Mouse (Mus musculus) embryonic facial prominence, embryonic 11.5 days (tissue): ENCODE results near the gene Fdps. TPM values are rescaled to one million over a fixed set of nuclear protein-coding genes. Genes with fewer than 3 reads are reported as not detected.

Source experiments
- ATAC-seq: fragments of 200-750 bp; cut with Nextera tagmentation; replicated peaks from 2 replicates; pipeline ENCODE4 v1.8.0; 2017; ENCODE audit warnings: low read depth; ENCODE audit not compliant: insufficient number of reproducible peaks, low FRiP score, low TSS enrichment
- DNase-seq: peaks from one replicate; pipeline ENCODE4 v3.0.0-alpha.2; 2015; ENCODE audit warnings: low spot score
- H3K27ac ChIP-seq: fragments of 300-500 bp; sonication (generic); replicated peaks from 2 replicates; pipeline ENCODE4 v1.5.1; 2014; ENCODE audit warnings: mild to moderate bottlenecking, low read depth, low read length, control low read depth
- H3K27me3 ChIP-seq: fragments of 300-500 bp; sonication (generic); 2 replicates; pipeline ENCODE4 v1.6.1; 2014; ENCODE audit warnings: mild to moderate bottlenecking, low read length, moderate library complexity, mixed read lengths; ENCODE audit not compliant: control insufficient read depth, insufficient read depth
- H3K36me3 ChIP-seq: fragments of 300-500 bp; sonication (generic); replicated peaks from 2 replicates; pipeline ENCODE4 v1.6.1; 2014; ENCODE audit warnings: low read depth, mild to moderate bottlenecking, low read length, moderate library complexity, mixed read lengths; ENCODE audit not compliant: control insufficient read depth, insufficient read depth
- H3K4me1 ChIP-seq: fragments of 300-500 bp; sonication (generic); 2 replicates; pipeline ENCODE4 v1.6.1; 2014; ENCODE audit warnings: low read length, mixed read lengths; ENCODE audit not compliant: control insufficient read depth, insufficient read depth
- H3K4me2 ChIP-seq: fragments of 300-500 bp; sonication (generic); 2 replicates; pipeline ENCODE4 v1.6.1; 2014; ENCODE audit warnings: low read depth, mild to moderate bottlenecking, control low read depth, low read length, moderate library complexity
- H3K4me3 ChIP-seq: fragments of 300-500 bp; sonication (generic); 2 replicates; pipeline ENCODE4 v1.5.1; 2014; ENCODE audit warnings: low read depth, low read length, control low read depth
- H3K9ac ChIP-seq: fragments of 300-500 bp; sonication (generic); replicated peaks from 2 replicates; pipeline ENCODE4 v1.6.1; 2014; ENCODE audit warnings: mild to moderate bottlenecking, control low read depth, low read length
- H3K9me3 ChIP-seq: fragments of 300-500 bp; sonication (generic); replicated peaks from 2 replicates; pipeline ENCODE4 v1.6.1; 2016; ENCODE audit warnings: mild to moderate bottlenecking, low read length, inconsistent platforms, mixed read lengths; ENCODE audit not compliant: control insufficient read depth
- WGBS: fragments of 180-500 bp; shearing (Covaris S2); extraction: QIAGEN DNeasy Blood & Tissue Kit; methylation state at CpG from one replicate; pipeline ENCODE4 v1.1.7; 2014; 5-methylcytosine and 5-hydroxymethylcytosine counted together
- polyA plus RNA-seq: library from polyadenylated mRNA; unstranded; fragments of >200 nt; fragmentation: Nextera tagmentation; extraction: Ambion mirVana; gene quantifications from 2 replicates; pipeline ENCODE4 v1.2.1, GENCODE M21; 2014

Gene Fdps
- polyA plus RNA-seq, 1 experiment from 2014 or later = 299 TPM

GRCm38 (mm10) chr3:89058783-89059182 is 43.0 kb downstream of the Fdps start:
- DNase-seq (peak; percentile 34), ATAC-seq (no peak)
- Histone ChIP-seq H3K4me3 (no peak overlapping the region), H3K27me3 (no peaks in the 10 kb centered on the region), H3K4me1 (no peaks in the 10 kb centered on the region), H3K27ac (no peak overlapping the region), H3K9ac (no peak overlapping the region), H3K4me2 (no peak overlapping the region), H3K9me3 (no peaks in the 10 kb centered on the region), H3K36me3 (peaks cover 17% of the 10 kb centered on the region)
- 85% methylated on average over 3 of the region's 3 CpGs for WGBS

GRCm38 (mm10) chr3:89058361-89058760 is 43.4 kb downstream of the Fdps start:
- 92% methylated on average over 9 of the region's 9 CpGs for WGBS
- no peak overlapping the region for H3K27ac ChIP-seq
- ATAC-seq (no peak), DNase-seq (no peak)
- H3K4me3 ChIP-seq = no peak overlapping the region
- H3K4me2 ChIP-seq = no peak overlapping the region
- H3K27me3 ChIP-seq = no peaks in the 10 kb centered on the region
- no peaks in the 10 kb centered on the region for H3K9me3 ChIP-seq
- H3K36me3 ChIP-seq = peaks cover 13% of the 10 kb centered on the region
- H3K4me1 ChIP-seq = no peaks in the 10 kb centered on the region
- H3K9ac ChIP-seq = no peak overlapping the region

Other genes with a start within 250 kb of the Fdps start
- gene Msto1, start 188.0 kb downstream of the Fdps start, polyA plus RNA-seq = 49.2 and 53.8 TPM in 2 replicates
- 14.1 and 15.2 TPM in 2 replicates for gene Ash1l, start 151.3 kb downstream of the Fdps start, polyA plus RNA-seq
- gene Dap3, start 150.8 kb downstream of the Fdps start, polyA plus RNA-seq = 171 and 173 TPM in 2 replicates
- gene Rusc1, start 8.6 kb downstream of the Fdps start, polyA plus RNA-seq = 14.4 and 18.0 TPM in 2 replicates
- gene Gm43738, start 860 bp downstream of the Fdps start, polyA plus RNA-seq = not detected in 2 replicates
- gene Pklr, start 34.2 kb upstream of the Fdps start, polyA plus RNA-seq = 1.5 and 2.0 TPM in 2 replicates
- 1.2 and 2.4 TPM in 2 replicates for gene Hcn3, start 58.2 kb upstream of the Fdps start, polyA plus RNA-seq
- gene Clk2, start 62.8 kb upstream of the Fdps start, polyA plus RNA-seq = 28.2 and 28.5 TPM in 2 replicates
- 80.5 and 91.1 TPM in 2 replicates for gene Scamp3, start 75.5 kb upstream of the Fdps start, polyA plus RNA-seq
- gene Fam189b, start 81.2 kb upstream of the Fdps start, polyA plus RNA-seq = 15.3 and 19.4 TPM in 2 replicates
- 34.6 TPM in 2 replicates for gene Gba, start 101.0 kb upstream of the Fdps start, polyA plus RNA-seq
- 24.4 and 26.0 TPM in 2 replicates for gene Thbs3, start 113.2 kb upstream of the Fdps start, polyA plus RNA-seq
- gene Mtx1, start 125.1 kb upstream of the Fdps start, polyA plus RNA-seq = 208 and 225 TPM in 2 replicates
- 0.90 and 1.3 TPM in 2 replicates for gene Muc1, start 127.1 kb upstream of the Fdps start, polyA plus RNA-seq
- gene Krtcap2, start 144.0 kb upstream of the Fdps start, polyA plus RNA-seq = 287 and 288 TPM in 2 replicates
- 3.0 and 4.5 TPM in 2 replicates for gene Trim46, start 144.3 kb upstream of the Fdps start, polyA plus RNA-seq
- gene Dpm3, start 157.4 kb upstream of the Fdps start, polyA plus RNA-seq = 82.4 and 87.9 TPM in 2 replicates
- 39.8 and 45.7 TPM in 2 replicates for gene Slc50a1, start 168.6 kb upstream of the Fdps start, polyA plus RNA-seq
- 26.9 and 30.2 TPM in 2 replicates for gene Efna1, start 179.2 kb upstream of the Fdps start, polyA plus RNA-seq
- 6.6 and 8.3 TPM in 2 replicates for gene Efna3, start 221.0 kb upstream of the Fdps start, polyA plus RNA-seq
- gene Efna4, start 236.1 kb upstream of the Fdps start, polyA plus RNA-seq = 39.1 and 39.5 TPM in 2 replicates
- 17.8 and 17.9 TPM in 2 replicates for gene Adam15, start 248.0 kb upstream of the Fdps start, polyA plus RNA-seq